Mouse (Mus musculus): ENCODE measurements around the gene Lrit2. TPM values are rescaled to one million over a fixed set of nuclear protein-coding genes. Genes with fewer than 3 reads are reported as not detected.

Gene Lrit2
- polyA plus RNA-seq (2014; fragmentation: Illumina TruSeq; extraction: RNeasy Lipid Tissue Mini Kit (QIAGEN cat#74804)) = not detected

GRCm38 (mm10) chr14:37067629-37068028, at the start of gene Lrit2:
Gene Lrit2, plus strand, starts transcription at chr14:37067929.

GRCm38 (mm10) chr14:37048914-37049410, 18.8 kb upstream of the Lrit2 start, which contains the start of gene Rgr:
Gene Rgr, minus strand, starts transcription at chr14:37048964.

GRCm38 (mm10) chr14:37097956-37098530, 30.3 kb downstream of the Lrit2 start, which contains the start of gene Cdhr1:
Gene Cdhr1, minus strand, starts transcription at chr14:37098347.

GRCm38 (mm10) chr14:37113922-37114321, 46.2 kb downstream of the Lrit2 start, which contains the start of gene 2610528A11Rik:
Gene 2610528A11Rik, minus strand, starts transcription at chr14:37114022.

Other genes with a start within 250 kb of the Lrit2 start
- gene Ccser2, start 99.2 kb upstream of the Lrit2 start, polyA plus RNA-seq (2014; fragmentation: Illumina TruSeq; extraction: RNeasy Lipid Tissue Mini Kit (QIAGEN cat#74804)) = 84.3 TPM
- gene Rgr, start 19.0 kb upstream of the Lrit2 start, polyA plus RNA-seq (2014; fragmentation: Illumina TruSeq; extraction: RNeasy Lipid Tissue Mini Kit (QIAGEN cat#74804)) = not detected
- not detected for gene Lrit1, start 13.1 kb upstream of the Lrit2 start, polyA plus RNA-seq (2014; fragmentation: Illumina TruSeq; extraction: RNeasy Lipid Tissue Mini Kit (QIAGEN cat#74804))
- not detected for gene Cdhr1, start 30.4 kb downstream of the Lrit2 start, polyA plus RNA-seq (2014; fragmentation: Illumina TruSeq; extraction: RNeasy Lipid Tissue Mini Kit (QIAGEN cat#74804))
- gene 2610528A11Rik, start 46.1 kb downstream of the Lrit2 start, polyA plus RNA-seq (2014; fragmentation: Illumina TruSeq; extraction: RNeasy Lipid Tissue Mini Kit (QIAGEN cat#74804)) = not detected
- 342 TPM for gene Ghitm, start 67.3 kb downstream of the Lrit2 start, polyA plus RNA-seq (2014; fragmentation: Illumina TruSeq; extraction: RNeasy Lipid Tissue Mini Kit (QIAGEN cat#74804))